Mouse (Mus musculus): ENCODE measurements around the gene Agr3. TPM values are rescaled to one million over a fixed set of nuclear protein-coding genes. Genes with fewer than 3 reads are reported as not detected.

Agr3 gene
- total RNA-seq, 2 experiments from 2014 or later = not detected

- no peak for DNase-seq (ENCODE audit: extremely low spot score in 1 of 2, low spot score in 2 of 2)
- intact Hi-C loops (cut with DNase I) = no loop called here
Observed at GRCm38 (mm10) chr12:35977633-35978246, 52.3 kb downstream of the Agr3 start.

- no peak for DNase-seq (ENCODE audit: extremely low spot score in 1 of 2, low spot score in 2 of 2)
- intact Hi-C loops (cut with DNase I) = no loop called here
Observed at GRCm38 (mm10) chr12:35979625-35980024, 54.2 kb downstream of the Agr3 start.

- intact Hi-C loops (cut with DNase I) = no loop called here
- no peak for DNase-seq (ENCODE audit: extremely low spot score in 1 of 2, low spot score in 2 of 2)
Observed at GRCm38 (mm10) chr12:35981732-35982360, 56.4 kb downstream of the Agr3 start.

GRCm38 (mm10) chr12:35983472-35983871, 58.1 kb downstream of the Agr3 start:
- no peak for DNase-seq (ENCODE audit: extremely low spot score in 1 of 2, low spot score in 2 of 2)
- intact Hi-C loops (cut with DNase I) = no loop called here

GRCm38 (mm10) chr12:35984743-35985142, 59.3 kb downstream of the Agr3 start:
- intact Hi-C loops (cut with DNase I) = no loop called here

GRCm38 (mm10) chr12:35992711-35993110, 67.3 kb downstream of the Agr3 start, which contains the start of gene Agr2:
Agr2 (plus strand) TSS chr12:35992907.
- no peak for DNase-seq (ENCODE audit: extremely low spot score in 1 of 2, low spot score in 2 of 2)
- intact Hi-C loops (cut with DNase I) = no loop called here

More at GRCm38 (mm10) chr12:35984743-35985142, 59.3 kb downstream of the Agr3 start:
- DNase-seq (ENCODE audit: extremely low spot score in 1 of 2, low spot score in 2 of 2) = no peak

- intact Hi-C loops (cut with DNase I) = no loop called here
- DNase-seq (ENCODE audit: extremely low spot score in 1 of 2, low spot score in 2 of 2) = no peak
Observed at GRCm38 (mm10) chr12:35993583-35993982, 68.2 kb downstream of the Agr3 start.

GRCm38 (mm10) chr12:35994098-35994497, 68.7 kb downstream of the Agr3 start:
- DNase-seq (ENCODE audit: extremely low spot score in 1 of 2, low spot score in 2 of 2) = no peak
- intact Hi-C loops (cut with DNase I) = no loop called here

- intact Hi-C loops (cut with DNase I) = loop anchor here (5.0 kb wide), 1 partner anchor 98 kb away; no protein-coding TSS in a partner anchor
- no peak for DNase-seq (ENCODE audit: extremely low spot score in 1 of 2, low spot score in 2 of 2)
Observed at GRCm38 (mm10) chr12:35995799-35996198, 70.4 kb downstream of the Agr3 start.

Other genes starting within 250 kb of the Agr3 start
- not detected for gene Agr2, start 67.3 kb downstream of the Agr3 start, total RNA-seq (2021)
- 100 to 1,000 TPM; 209 to 211 TPM for gene Tspan13, start 116.9 kb downstream of the Agr3 start, total RNA-seq (2021)
- gene Ankmy2, start 231.5 kb downstream of the Agr3 start, total RNA-seq (2021) = 10 to 100 TPM; 58.9 to 60.0 TPM
- 100 to 1,000 TPM; 110 to 118 TPM for gene Bzw2, start 232.5 kb downstream of the Agr3 start, total RNA-seq (2021)